Mouse (Mus musculus): ENCODE measurements around the gene 1700014D04Rik. TPM values are rescaled to one million over a fixed set of nuclear protein-coding genes. Genes with fewer than 3 reads are reported as not detected.

1700014D04Rik gene
- total RNA-seq, 4 experiments from 2014 or later = 0.10 to 0.12 TPM; not detected in 2

Other genes with a start within 250 kb of the 1700014D04Rik start
- 10 to 100 TPM; 77.0 to 85.2 (median 83.0) TPM for gene Agtpbp1, start 161.5 kb downstream of the 1700014D04Rik start, total RNA-seq (2022)
- 10 to 100 TPM; 29.0 to 38.6 (median 35.3) TPM for gene Naa35, start 161.5 kb downstream of the 1700014D04Rik start, total RNA-seq (2022)
- gene Golm1, start 70.9 kb downstream of the 1700014D04Rik start, total RNA-seq (2022) = 1 to 10 TPM; 5.5 to 9.3 (median 7.5) TPM
- not detected for gene 4921517D22Rik, start 52.6 kb downstream of the 1700014D04Rik start, total RNA-seq (2022)
- not detected for gene Spata31d1a, start 36.4 kb downstream of the 1700014D04Rik start, total RNA-seq (2022)
- gene Spata31d1b, start 34.5 kb downstream of the 1700014D04Rik start, total RNA-seq (2022) = not detected
- gene Spata31d1d, start 15.0 kb downstream of the 1700014D04Rik start, total RNA-seq (2022) = not detected
- gene Isca1, start 23.1 kb upstream of the 1700014D04Rik start, total RNA-seq (2022) = 100 to 1,000 TPM; 159 to 209 (median 180) TPM
- not detected for gene Gm49354, start 35.5 kb upstream of the 1700014D04Rik start, total RNA-seq (2022)
- gene Tut7, start 76.4 kb upstream of the 1700014D04Rik start, total RNA-seq (2022) = 10 to 100 TPM; 28.7 to 42.3 (median 34.5) TPM